Mouse (Mus musculus) lung, postnatal 36 days (tissue): ENCODE measurements around the gene Olfr1446.

Source experiments
- DNase-seq: peaks from one replicate; pipeline ENCODE4 v3.0.0; 2022; ENCODE audit warnings: mixed read lengths

The Olfr1446 gene

GRCm38 (mm10) chr19:12893424-12893823 lies at the start of gene Olfr1446:
TSS of gene Olfr1446 (minus strand) at chr19:12893524.
- no peak for DNase-seq

- DNase-seq: no peak
Measured at GRCm38 (mm10) chr19:12930540-12930939, 37.2 kb upstream of the Olfr1446 start, which contains the start of gene Olfr1449. TSS of gene Olfr1449 (plus strand) at chr19:12930840.

GRCm38 (mm10) chr19:12924319-12924718 lies 31.0 kb upstream of the Olfr1446 start, which contains the start of gene Olfr1448:
TSS of gene Olfr1448 (minus strand) at chr19:12924419.
- DNase-seq: no peak

- DNase-seq: no peak
Measured at GRCm38 (mm10) chr19:12903643-12904042, 10.3 kb upstream of the Olfr1446 start, which contains the start of gene Olfr1447. TSS of gene Olfr1447 (minus strand) at chr19:12903743.

- DNase-seq: no peak
Measured at GRCm38 (mm10) chr19:12883555-12883954, 9.8 kb downstream of the Olfr1446 start, which contains the start of gene Olfr1445. TSS of gene Olfr1445 (plus strand) at chr19:12883855.

GRCm38 (mm10) chr19:12856983-12857382 lies 36.3 kb downstream of the Olfr1446 start, which contains the start of gene Olfr1444:
TSS of gene Olfr1444 (plus strand) at chr19:12857283.
- DNase-seq: no peak

GRCm38 (mm10) chr19:12846382-12846781 lies 46.9 kb downstream of the Olfr1446 start, which contains the start of gene Gm5244:
TSS of gene Gm5244 (plus strand) at chr19:12846682.
- DNase-seq: no peak

GRCm38 (mm10) chr19:12838507-12838906 lies 54.8 kb downstream of the Olfr1446 start:
- no peak for DNase-seq
